Mouse (Mus musculus): ENCODE results near the gene Lrrc10. TPM values are rescaled to one million over a fixed set of nuclear protein-coding genes. Genes with fewer than 3 reads are reported as not detected.
A peak's percentile ranks its signal among the peaks of the same experiment; 100 is the strongest.
"Not testable (repeated sequence)": the region's sequence is repeated elsewhere in the genome, so short reads cannot be mapped to it uniquely, and the experiment has no call there.

The Lrrc10 gene
- total and polyA plus RNA-seq, 3 experiments: 0.18 TPM; not detected in 2

- not testable (repeated sequence) for H3K4me1 ChIP-seq (ENCODE audit: control insufficient read depth in 1 of 2, insufficient read depth in 2 of 2, low read length in 2 of 2); H3K27me3 ChIP-seq (ENCODE audit: control insufficient read depth in 1 of 2, insufficient read depth in 2 of 2, low read length in 2 of 2); H3K36me3 ChIP-seq (ENCODE audit: control insufficient read depth in 1 of 2, insufficient read depth in 2 of 2, low read length in 2 of 2); H3K79me2 ChIP-seq (ENCODE audit: control insufficient read depth, insufficient read depth, low read length, poor library complexity); H3K27ac ChIP-seq (ENCODE audit: control insufficient read depth, low read depth, low read length); H3K9me3 ChIP-seq (replicated peaks; ENCODE audit: insufficient read depth, low read length)
- Histone ChIP-seq H3K4me3 (ENCODE audit: control insufficient read depth in 1 of 2, insufficient read depth in 1 of 2, low read depth in 2 of 2, low read length in 2 of 2) (peak overlapping the region; percentile 10 to 16; a peak in 3 of 4 replicates), H3K9ac (ENCODE audit: control insufficient read depth, low read depth, low read length, poor library complexity, severe bottlenecking) (peak overlapping the region; percentile 48)
- peak; percentile 80 for DNase-seq (ENCODE audit: low read depth, low spot score)
- TF ChIP-seq MXI1 (IDR thresholded peaks at IDR 0.05; ENCODE audit: low read depth, low read length): peak; percentile 83
- TF ChIP-seq USF1 (IDR thresholded peaks at IDR 0.05; ENCODE audit: low read depth, low read length): 0 out of 2 replicates have a peak, but pooled peaks have one; percentile 31
- TF ChIP-seq MAX (IDR thresholded peaks at IDR 0.05; ENCODE audit: low read length): peak; percentile 74
- TF ChIP-seq BHLHE40 (IDR thresholded peaks at IDR 0.05; ENCODE audit: borderline replicate concordance, low read depth, low read length): peak; percentile 82
- TF ChIP-seq MYC (IDR thresholded peaks at IDR 0.05; ENCODE audit: low read depth, low read length): 0 out of 2 replicates have a peak, but pooled peaks have one; percentile 62
Observed at GRCm38 (mm10) chr10:117043497-117044166, 1.5 kb upstream of the Lrrc10 start.

- no peak overlapping the region for H3K4me3 ChIP-seq (ENCODE audit: control insufficient read depth in 1 of 2, insufficient read depth in 1 of 2, low read depth in 2 of 2, low read length in 2 of 2)
- TF ChIP-seq POLR2A (IDR thresholded peaks at IDR 0.05; ENCODE audit: control insufficient read depth in 1 of 2, insufficient read depth in 1 of 2, low read depth in 1 of 2, low read length in 2 of 2, poor library complexity in 1 of 2): peak in 1 of 2 experiments; percentile 17; a peak in 1 of 4 replicates
- no peak for TF ChIP-seq E2F4 (IDR thresholded peaks at IDR 0.05; ENCODE audit: borderline replicate concordance, low read depth, low read length)
- TF ChIP-seq NELFE (IDR thresholded peaks at IDR 0.05; ENCODE audit: low read depth, low read length): no peak
- peaks cover 0 to 28% of the 10 kb centered on the region in 2 experiments; a peak in 2 of 4 replicates for H3K36me3 ChIP-seq (ENCODE audit: control insufficient read depth in 1 of 2, insufficient read depth in 2 of 2, low read length in 2 of 2)
Observed at GRCm38 (mm10) chr10:117049253-117049652, 4.1 kb downstream of the Lrrc10 start.

GRCm38 (mm10) chr10:117049961-117050597, 4.9 kb downstream of the Lrrc10 start:
- Histone ChIP-seq H3K27ac (ENCODE audit: control insufficient read depth, low read depth, low read length) (no peak overlapping the region), H3K9ac (ENCODE audit: control insufficient read depth, low read depth, low read length, poor library complexity, severe bottlenecking) (no peak overlapping the region), H3K27me3 (ENCODE audit: control insufficient read depth in 1 of 2, insufficient read depth in 2 of 2, low read length in 2 of 2) (no peaks in the 10 kb centered on the region), H3K4me1 (ENCODE audit: control insufficient read depth in 1 of 2, insufficient read depth in 2 of 2, low read length in 2 of 2) (no peaks in the 10 kb centered on the region), H3K9me3 (replicated peaks; ENCODE audit: insufficient read depth, low read length) (no peaks in the 10 kb centered on the region), H3K36me3 (ENCODE audit: control insufficient read depth in 1 of 2, insufficient read depth in 2 of 2, low read length in 2 of 2) (peaks cover 0 to 35% of the 10 kb centered on the region in 2 experiments; a peak in 2 of 4 replicates), H3K79me2 (ENCODE audit: control insufficient read depth, insufficient read depth, low read length, poor library complexity) (no peaks in the 10 kb centered on the region; the same call in 1 of the 2 replicates), H3K4me3 (ENCODE audit: control insufficient read depth in 1 of 2, insufficient read depth in 1 of 2, low read depth in 2 of 2, low read length in 2 of 2) (no peak overlapping the region)
- TF ChIP-seq POLR2A (IDR thresholded peaks at IDR 0.05; ENCODE audit: control insufficient read depth in 1 of 2, insufficient read depth in 1 of 2, low read depth in 1 of 2, low read length in 2 of 2, poor library complexity in 1 of 2) (peak in 1 of 2 experiments; percentile 32; a peak in 2 of 4 replicates), MYB (IDR thresholded peaks at IDR 0.05; ENCODE audit: low read depth, low read length) (peak; percentile 12; the same call in 1 of the 2 replicates), MXI1 (IDR thresholded peaks at IDR 0.05; ENCODE audit: low read depth, low read length) (no peak)
- DNase-seq (ENCODE audit: low read depth, low spot score): no peak

More at GRCm38 (mm10) chr10:117049253-117049652, 4.1 kb downstream of the Lrrc10 start:
- Histone ChIP-seq H3K9me3 (replicated peaks; ENCODE audit: insufficient read depth, low read length) (no peaks in the 10 kb centered on the region), H3K4me1 (ENCODE audit: control insufficient read depth in 1 of 2, insufficient read depth in 2 of 2, low read length in 2 of 2) (peaks cover 0 to under 1% of the 10 kb centered on the region in 2 experiments; a peak in 2 of 4 replicates), H3K27ac (ENCODE audit: control insufficient read depth, low read depth, low read length) (no peak overlapping the region), H3K27me3 (ENCODE audit: control insufficient read depth in 1 of 2, insufficient read depth in 2 of 2, low read length in 2 of 2) (no peaks in the 10 kb centered on the region), H3K79me2 (ENCODE audit: control insufficient read depth, insufficient read depth, low read length, poor library complexity) (no peaks in the 10 kb centered on the region), H3K9ac (ENCODE audit: control insufficient read depth, low read depth, low read length, poor library complexity, severe bottlenecking) (no peak overlapping the region)
- no peak for DNase-seq (ENCODE audit: low read depth, low spot score)

Measured in MEL (cell line).